In the genomic region with DNA sequence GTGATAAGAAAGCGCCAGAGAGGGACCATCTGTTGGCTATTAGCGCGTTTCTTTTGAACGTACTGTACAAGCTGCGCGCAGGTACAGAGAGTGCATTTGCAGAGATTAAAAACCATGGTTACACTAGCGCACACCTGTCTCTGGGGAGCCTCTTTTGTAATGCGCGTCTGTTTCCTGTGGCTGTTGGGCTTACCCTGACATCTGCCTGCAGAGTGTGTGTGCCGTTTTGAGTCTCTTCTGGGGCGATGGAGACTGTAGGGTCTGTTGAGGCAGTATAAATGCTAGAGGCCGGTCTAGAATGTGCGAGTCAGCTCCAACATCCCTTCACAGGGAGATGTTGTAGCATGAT, we compare ENCODE assay signal across 8 mouse cellular contexts. TPM values are rescaled to one million over a fixed set of nuclear protein-coding genes. Genes with fewer than 3 reads are reported as not detected.
DNase-seq lines count a peak whose midpoint lies in the region; ATAC-seq lines count a peak whose summit lies in the region.

No protein-coding gene starts in this region.

- 44% methylated on average over 13 of the region's 13 CpGs for WGBS in hindbrain, embryonic 15.5 days
- WGBS in neural tube, embryonic 12.5 days = 58% methylated on average over 13 of the region's 13 CpGs

- no peak overlapping the region for H3K4me3 ChIP-seq in hindbrain, embryonic 15.5 days
- H3K4me3 ChIP-seq in neural tube, embryonic 12.5 days = no peak overlapping the region

- no peaks in the 10 kb centered on the region for H3K27me3 ChIP-seq in hindbrain, embryonic 15.5 days
- H3K27me3 ChIP-seq in neural tube, embryonic 12.5 days (replicated peaks) = no peaks in the 10 kb centered on the region

- no peaks in the 10 kb centered on the region for H3K36me3 ChIP-seq in hindbrain, embryonic 15.5 days
- no peaks in the 10 kb centered on the region for H3K36me3 ChIP-seq in neural tube, embryonic 12.5 days

- H3K27ac ChIP-seq in hindbrain, embryonic 15.5 days (replicated peaks) = peak overlapping the region; percentile 66
- no peak overlapping the region for H3K27ac ChIP-seq in neural tube, embryonic 12.5 days

- peak; percentile 26 to 36 for DNase-seq in adrenal gland, adult (ENCODE audit: inconsistent age in 2 of 2, low spot score in 1 of 2)
- no peak for DNase-seq in adrenal gland, postnatal 25 days
- peak; percentile 28 to 31 for DNase-seq in right cerebral cortex, adult 2 months (ENCODE audit: low spot score in 2 of 2)
- DNase-seq in right cerebral cortex, postnatal 4 days = no peak
- DNase-seq in cerebellum, adult 11 months = no peak

- peak overlapping the region; percentile 31 for H3K4me2 ChIP-seq in hindbrain, embryonic 15.5 days
- 0 out of 2 replicates have a peak overlapping the region, but pooled peaks have one; percentile 10 for H3K4me2 ChIP-seq in neural tube, embryonic 12.5 days (replicated peaks)

- no peaks in the 10 kb centered on the region for H3K9me3 ChIP-seq in hindbrain, embryonic 15.5 days
- no peaks in the 10 kb centered on the region for H3K9me3 ChIP-seq in neural tube, embryonic 12.5 days

- ATAC-seq in hindbrain, embryonic 15.5 days (ENCODE audit: low FRiP score, low read depth) = peak; percentile 92
- ATAC-seq in neural tube, embryonic 12.5 days (ENCODE audit: low FRiP score, low read depth) = peak; percentile 61
- ATAC-seq in cerebellum, adult (ENCODE audit: insufficient number of reproducible peaks, low FRiP score, low TSS enrichment) = no peak

- no peak overlapping the region for H3K9ac ChIP-seq in hindbrain, embryonic 15.5 days
- no peak overlapping the region for H3K9ac ChIP-seq in neural tube, embryonic 12.5 days

- peaks cover 9% of the 10 kb centered on the region; the same call in 1 of the 2 replicates for H3K4me1 ChIP-seq in hindbrain, embryonic 15.5 days (replicated peaks)
- no peaks in the 10 kb centered on the region for H3K4me1 ChIP-seq in neural tube, embryonic 12.5 days

RNA-seq across cellular contexts. Expression of gene Mdm1, which starts 19.7 kb away (rescaled TPM):
- total RNA-seq in adrenal gland, postnatal 25 days (2021) = 11.7 and 16.6 TPM in 2 replicates
- polyA plus RNA-seq in hindbrain, embryonic 15.5 days (2015; fragmentation: Nextera tagmentation; extraction: Ambion mirVana) = 26.1 and 27.6 TPM in 2 replicates
- 47.1 and 47.5 TPM in 2 replicates for polyA plus RNA-seq in neural tube, embryonic 12.5 days (2016; fragmentation: Nextera tagmentation; extraction: Ambion mirVana)

Comparison
In these comparisons a context has a peak if more than half of its experiments do, and no peak if none do; other contexts are left out.
1. DNase-seq: peak in adrenal gland, adult (2 of 2) and right cerebral cortex, adult 2 months (2 of 2); none in adrenal gland, postnatal 25 days (single experiment), right cerebral cortex, postnatal 4 days (single experiment) and cerebellum, adult 11 months (single experiment).